Mouse (Mus musculus): ENCODE results near the gene Hsd11b1. TPM values are rescaled to one million over a fixed set of nuclear protein-coding genes. Genes with fewer than 3 reads are reported as not detected.

Hsd11b1 gene
- total and polyA plus RNA-seq, 3 experiments: not detected

DNA sequence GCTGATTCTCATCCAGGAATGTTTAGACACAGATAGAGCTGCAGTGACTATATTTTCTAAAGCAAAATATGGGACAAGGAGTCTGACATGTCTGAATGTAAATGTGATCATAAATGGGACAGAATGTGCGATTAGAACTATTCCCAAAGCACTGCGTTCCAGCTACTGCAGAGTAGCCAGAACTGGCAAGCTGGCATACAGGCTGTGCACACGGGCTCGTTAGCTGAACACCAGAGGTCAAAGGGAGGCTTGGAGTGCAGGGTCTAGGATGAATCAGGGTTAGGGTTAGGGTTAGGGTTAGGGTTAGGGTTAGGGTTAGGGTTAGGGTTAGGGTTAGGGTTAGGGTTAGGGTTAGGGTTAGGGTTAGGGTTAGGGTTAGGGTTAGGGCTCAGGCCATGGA lies 36.3 kb downstream of the Hsd11b1 start:
- Histone ChIP-seq H3K36me3 (ENCODE audit: control insufficient read depth in 1 of 2, insufficient read depth in 2 of 2, low read length in 2 of 2) (no peaks in the 10 kb centered on the region), H3K4me1 (ENCODE audit: control insufficient read depth in 1 of 2, insufficient read depth in 2 of 2, low read length in 2 of 2) (no peaks in the 10 kb centered on the region), H3K9ac (ENCODE audit: control insufficient read depth, low read depth, low read length, poor library complexity, severe bottlenecking) (no peak overlapping the region), H3K27ac (ENCODE audit: control insufficient read depth, low read depth, low read length) (no peak overlapping the region), H3K9me3 (replicated peaks; ENCODE audit: insufficient read depth, low read length) (no peaks in the 10 kb centered on the region), H3K4me3 (ENCODE audit: control insufficient read depth in 1 of 2, insufficient read depth in 1 of 2, low read depth in 2 of 2, low read length in 2 of 2) (no peak overlapping the region), H3K79me2 (ENCODE audit: control insufficient read depth, insufficient read depth, low read length, poor library complexity) (no peaks in the 10 kb centered on the region), H3K27me3 (ENCODE audit: control insufficient read depth in 1 of 2, insufficient read depth in 2 of 2, low read length in 2 of 2) (peaks cover 0 to 9% of the 10 kb centered on the region in 2 experiments; a peak in 3 of 4 replicates)
- TF ChIP-seq BHLHE40 (IDR thresholded peaks at IDR 0.05; ENCODE audit: borderline replicate concordance, low read depth, low read length) (no peak), JUND (IDR thresholded peaks at IDR 0.05; ENCODE audit: low read depth, low read length) (no peak), MAZ (IDR thresholded peaks at IDR 0.05; ENCODE audit: low read depth, low read length) (no peak), POLR2AphosphoS2 (IDR thresholded peaks at IDR 0.05; ENCODE audit: low read length) (no peak), MYB (IDR thresholded peaks at IDR 0.05; ENCODE audit: low read depth, low read length) (no peak), POLR2A (IDR thresholded peaks at IDR 0.05; ENCODE audit: control insufficient read depth in 1 of 2, insufficient read depth in 1 of 2, low read depth in 1 of 2, low read length in 2 of 2, poor library complexity in 1 of 2) (no peak), GABPA (IDR thresholded peaks at IDR 0.05; ENCODE audit: low read depth, low read length) (no peak), MAX (IDR thresholded peaks at IDR 0.05; ENCODE audit: low read length) (no peak), TBP (IDR thresholded peaks at IDR 0.05; ENCODE audit: low read depth, low read length) (no peak), USF2 (IDR thresholded peaks at IDR 0.05; ENCODE audit: borderline replicate concordance in 1 of 2, insufficient read depth in 1 of 2, low read depth in 1 of 2, low read length in 2 of 2) (no peak), ZMIZ1 (IDR thresholded peaks at IDR 0.05; ENCODE audit: low read depth, low read length) (no peak), MAFK (IDR thresholded peaks at IDR 0.05; ENCODE audit: borderline replicate concordance, low read depth, low read length) (no peak)
- DNase-seq (ENCODE audit: low read depth, low spot score): no peak

- H3K36me3 ChIP-seq (ENCODE audit: control insufficient read depth in 1 of 2, insufficient read depth in 2 of 2, low read length in 2 of 2): no peaks in the 10 kb centered on the region
- peaks cover 0 to 9% of the 10 kb centered on the region in 2 experiments; a peak in 3 of 4 replicates for H3K27me3 ChIP-seq (ENCODE audit: control insufficient read depth in 1 of 2, insufficient read depth in 2 of 2, low read length in 2 of 2)
- no peak overlapping the region for H3K27ac ChIP-seq (ENCODE audit: control insufficient read depth, low read depth, low read length)
- H3K79me2 ChIP-seq (ENCODE audit: control insufficient read depth, insufficient read depth, low read length, poor library complexity): no peaks in the 10 kb centered on the region
- no peaks in the 10 kb centered on the region for H3K4me1 ChIP-seq (ENCODE audit: control insufficient read depth in 1 of 2, insufficient read depth in 2 of 2, low read length in 2 of 2)
- H3K4me3 ChIP-seq (ENCODE audit: control insufficient read depth in 1 of 2, insufficient read depth in 1 of 2, low read depth in 2 of 2, low read length in 2 of 2): no peak overlapping the region
- H3K9ac ChIP-seq (ENCODE audit: control insufficient read depth, low read depth, low read length, poor library complexity, severe bottlenecking): no peak overlapping the region
- TF ChIP-seq MXI1 (IDR thresholded peaks at IDR 0.05; ENCODE audit: low read depth, low read length) (no peak), GATA1 (IDR thresholded peaks at IDR 0.05; ENCODE audit: low read depth, low read length) (no peak), MAX (IDR thresholded peaks at IDR 0.05; ENCODE audit: low read length) (no peak), ZMIZ1 (IDR thresholded peaks at IDR 0.05; ENCODE audit: low read depth, low read length) (no peak), USF2 (IDR thresholded peaks at IDR 0.05; ENCODE audit: borderline replicate concordance in 1 of 2, insufficient read depth in 1 of 2, low read depth in 1 of 2, low read length in 2 of 2) (no peak), ETS1 (IDR thresholded peaks at IDR 0.05; ENCODE audit: low read depth, low read length) (no peak), MYB (IDR thresholded peaks at IDR 0.05; ENCODE audit: low read depth, low read length) (no peak), MAFK (IDR thresholded peaks at IDR 0.05; ENCODE audit: borderline replicate concordance, low read depth, low read length) (no peak), TAL1 (IDR thresholded peaks at IDR 0.05; ENCODE audit: low read length) (no peak), UBTF (IDR thresholded peaks at IDR 0.05; ENCODE audit: borderline replicate concordance, insufficient read depth, low read depth, low read length) (no peak), E2F4 (IDR thresholded peaks at IDR 0.05; ENCODE audit: borderline replicate concordance, low read depth, low read length) (no peak)
- H3K9me3 ChIP-seq (replicated peaks; ENCODE audit: insufficient read depth, low read length): no peaks in the 10 kb centered on the region
- DNase-seq (ENCODE audit: low read depth, low spot score): no peak
Measured at GRCm38 (mm10) chr1:193226724-193227522, 37.0 kb downstream of the Hsd11b1 start.

Data from MEL (cell line).